Mouse (Mus musculus) heart, adult 2 months (tissue): ENCODE data around the gene Xab2. TPM values are rescaled to one million over a fixed set of nuclear protein-coding genes. Genes with fewer than 3 reads are reported as not detected.

Source experiments
- DNase-seq, 2 experiments: peaks; one replicate each; pipeline ENCODE4 v3.0.0; 2021
- H3K27ac ChIP-seq: fragments of 200-600 bp; 2 replicates; pipeline ENCODE4 v1.8.1; 2022
- H3K27me3 ChIP-seq: fragments of 200-500 bp; 2 replicates; pipeline ENCODE4 v1.6.1; 2012; ENCODE audit warnings: mild to moderate bottlenecking, low read length, inconsistent platforms, mixed read lengths; ENCODE audit not compliant: control insufficient read depth, insufficient read depth
- H3K36me3 ChIP-seq: fragments of 200-500 bp; 2 replicates; pipeline ENCODE4 v1.6.1; 2012; ENCODE audit warnings: low read length, inconsistent platforms; ENCODE audit not compliant: control insufficient read depth, insufficient read depth
- H3K4me1 ChIP-seq: fragments of 200-500 bp; 2 replicates; pipeline ENCODE4 v1.6.1; 2011; ENCODE audit warnings: low read length; ENCODE audit not compliant: control insufficient read depth, insufficient read depth
- H3K4me3 ChIP-seq: fragments of 200-600 bp; 2 replicates; pipeline ENCODE4 v1.8.1; 2022
- H3K79me2 ChIP-seq: fragments of 200-500 bp; replicated peaks from 2 replicates; pipeline ENCODE4 v1.6.1; 2012; ENCODE audit warnings: mild to moderate bottlenecking, inconsistent platforms, low read length, moderate library complexity, mixed read lengths; ENCODE audit not compliant: control insufficient read depth, insufficient read depth
- H3K9ac ChIP-seq: fragments of 200-500 bp; 2 replicates; pipeline ENCODE4 v1.6.1; 2012; ENCODE audit warnings: low read depth, mild to moderate bottlenecking, control low read depth, inconsistent platforms, low read length, mixed read lengths
- CTCF ChIP-seq: fragments of 200-600 bp; IDR thresholded peaks from 2 replicates; pipeline ENCODE4 v1.8.1; 2022; ENCODE audit warnings: antibody characterized with exemption, mild to moderate bottlenecking, moderate library complexity
- EP300 ChIP-seq: fragments of 200-500 bp; IDR thresholded peaks from 2 replicates; pipeline ENCODE4 v1.6.1; 2011; ENCODE audit warnings: low read depth, low read length, control low read depth; ENCODE audit not compliant: insufficient read depth
- POLR2A ChIP-seq: fragments of 200-500 bp; IDR thresholded peaks from 2 replicates; pipeline ENCODE4 v1.6.1; 2011; ENCODE audit warnings: mild to moderate bottlenecking, low read depth, low read length, control low read depth; ENCODE audit not compliant: insufficient read depth
- WGBS: fragments of 180-500 bp; shearing (Covaris S2); methylation state at CpG from one replicate; pipeline ENCODE4 v1.1.7; 2018; 5-methylcytosine and 5-hydroxymethylcytosine counted together
- intact Hi-C: fragments of 180-260 bp; cut with DNase I; formaldehyde crosslinking; loops from one replicate; pipeline ENCODE4 v1.15.1; 2025
- polyA plus RNA-seq: library from polyadenylated mRNA; depleted of rRNA; stranded (reverse); fragments of >200 nt; gene quantifications from 2 replicates; pipeline ENCODE4 v1.2.3, GENCODE M21; 2012
- total RNA-seq, 2 experiments: library from RNA; stranded (reverse); gene quantifications; 2 replicates each; pipeline ENCODE4 v1.2.3; 2021

Gene Xab2
- total and polyA plus RNA-seq, 3 experiments = 15.3 to 27.0 (median 15.4) TPM

- Histone ChIP-seq H3K27ac (no peak overlapping the region), H3K4me3 (no peak overlapping the region), H3K9ac (no peak overlapping the region), H3K36me3 (no peaks in the 10 kb centered on the region), H3K79me2 (no peaks in the 10 kb centered on the region), H3K27me3 (no peaks in the 10 kb centered on the region), H3K4me1 (no peaks in the 10 kb centered on the region)
- intact Hi-C loops = no loop called here
- TF ChIP-seq CTCF = no peak
- TF ChIP-seq EP300 = no peak
- TF ChIP-seq POLR2A = no peak
- 78% methylated on average over 9 of the region's 9 CpGs for WGBS
- no peak for DNase-seq
Observed at GRCm38 (mm10) chr8:3579390-3580364, 41.4 kb downstream of the Xab2 start.

- no peak overlapping the region for H3K9ac ChIP-seq
- no peak overlapping the region for H3K27ac ChIP-seq
- H3K36me3 ChIP-seq = no peaks in the 10 kb centered on the region
- no peaks in the 10 kb centered on the region for H3K27me3 ChIP-seq
- WGBS = 63% methylated on average over 15 of the region's 15 CpGs
- intact Hi-C loops = no loop called here
- TF ChIP-seq POLR2A = no peak
- TF ChIP-seq CTCF = no peak
- TF ChIP-seq EP300 = no peak
- no peak overlapping the region for H3K4me3 ChIP-seq
- H3K79me2 ChIP-seq = no peaks in the 10 kb centered on the region
- no peaks in the 10 kb centered on the region for H3K4me1 ChIP-seq
- no peak for DNase-seq
Observed at GRCm38 (mm10) chr8:3576211-3576960, 44.7 kb downstream of the Xab2 start.

GRCm38 (mm10) chr8:3574546-3574945, 46.6 kb downstream of the Xab2 start:
- intact Hi-C loops = no loop called here
- 90% methylated on average over 3 of the region's 3 CpGs for WGBS

GRCm38 (mm10) chr8:3569784-3570183, 51.3 kb downstream of the Xab2 start:
- no peak overlapping the region for H3K9ac ChIP-seq
- H3K27ac ChIP-seq = no peak overlapping the region
- H3K4me1 ChIP-seq = no peaks in the 10 kb centered on the region
- TF ChIP-seq EP300 (no peak), POLR2A (no peak), CTCF (no peak)
- H3K27me3 ChIP-seq = peaks cover 3% of the 10 kb centered on the region; the same call in 1 of the 2 replicates
- DNase-seq = no peak
- intact Hi-C loops = no loop called here
- H3K79me2 ChIP-seq = no peaks in the 10 kb centered on the region
- 76% methylated on average over 5 of the region's 5 CpGs for WGBS
- H3K36me3 ChIP-seq = no peaks in the 10 kb centered on the region
- H3K4me3 ChIP-seq = no peak overlapping the region

More at GRCm38 (mm10) chr8:3574546-3574945, 46.6 kb downstream of the Xab2 start:
- Histone ChIP-seq H3K4me3 (no peak overlapping the region), H3K27ac (no peak overlapping the region), H3K27me3 (no peaks in the 10 kb centered on the region), H3K4me1 (no peaks in the 10 kb centered on the region), H3K9ac (no peak overlapping the region), H3K36me3 (no peaks in the 10 kb centered on the region), H3K79me2 (no peaks in the 10 kb centered on the region)
- TF ChIP-seq CTCF (no peak), EP300 (no peak), POLR2A (no peak)
- no peak for DNase-seq

- TF ChIP-seq EP300 (no peak), POLR2A (no peak), CTCF (no peak)
- no peaks in the 10 kb centered on the region for H3K79me2 ChIP-seq
- H3K36me3 ChIP-seq = no peaks in the 10 kb centered on the region
- no peak for DNase-seq
- H3K4me3 ChIP-seq = no peak overlapping the region
- intact Hi-C loops = no loop called here
- no peak overlapping the region for H3K9ac ChIP-seq
- no peak overlapping the region for H3K27ac ChIP-seq
- no peaks in the 10 kb centered on the region for H3K4me1 ChIP-seq
- WGBS = 18% methylated on average over 7 of the region's 7 CpGs
- peaks cover 3% of the 10 kb centered on the region; the same call in 1 of the 2 replicates for H3K27me3 ChIP-seq
Observed at GRCm38 (mm10) chr8:3568378-3568777, 52.7 kb downstream of the Xab2 start.
